Mouse (Mus musculus): Measurements from ENCODE around the gene Cdk6. TPM values are rescaled to one million over a fixed set of nuclear protein-coding genes. Genes with fewer than 3 reads are reported as not detected.

The Cdk6 gene
- polyA plus RNA-seq, 1 experiment from 2014 or later = 14.1 TPM

DNA sequence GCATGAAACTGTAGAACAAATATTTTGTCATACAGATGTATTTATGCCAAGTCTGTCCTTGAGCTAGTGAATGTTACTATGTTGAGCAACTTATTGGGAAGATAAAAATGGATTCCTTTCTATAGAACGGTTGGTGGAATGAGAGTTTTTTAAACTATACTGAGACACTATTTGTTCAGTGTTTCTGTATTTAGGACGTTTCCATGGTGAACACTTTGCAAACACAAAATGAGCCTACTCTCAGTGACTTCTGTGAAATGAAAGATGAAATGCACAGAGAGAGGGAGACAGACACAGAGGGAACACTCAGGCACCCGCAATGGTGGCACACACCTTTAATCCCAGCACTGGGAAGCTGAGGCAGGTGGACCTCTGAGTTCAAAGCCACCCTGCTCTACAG lies 51.6 kb downstream of the Cdk6 start:
- ATAC-seq (ENCODE audit: insufficient read depth, low FRiP score, low TSS enrichment) = no peak
- Histone ChIP-seq H3K4me1 (ENCODE audit: control insufficient read depth, insufficient read depth, low read length) (0 out of 2 replicates have a peak, but pooled peaks cover 6% of the 10 kb centered on the region), H3K4me2 (ENCODE audit: low read depth) (no peak overlapping the region), H3K27ac (ENCODE audit: low read depth, low read length) (no peak overlapping the region), H3K9ac (ENCODE audit: low read length) (no peak overlapping the region), H3K36me3 (ENCODE audit: control insufficient read depth, insufficient read depth, low read length) (no peaks in the 10 kb centered on the region), H3K9me3 (ENCODE audit: control insufficient read depth, low read length) (no peaks in the 10 kb centered on the region), H3K4me3 (ENCODE audit: low read depth, low read length) (no peak overlapping the region), H3K27me3 (ENCODE audit: control insufficient read depth, insufficient read depth, low read length) (no peaks in the 10 kb centered on the region)
- no peak for DNase-seq (ENCODE audit: low spot score)
- WGBS = 90% methylated on average over 3 of the region's 3 CpGs

DNA sequence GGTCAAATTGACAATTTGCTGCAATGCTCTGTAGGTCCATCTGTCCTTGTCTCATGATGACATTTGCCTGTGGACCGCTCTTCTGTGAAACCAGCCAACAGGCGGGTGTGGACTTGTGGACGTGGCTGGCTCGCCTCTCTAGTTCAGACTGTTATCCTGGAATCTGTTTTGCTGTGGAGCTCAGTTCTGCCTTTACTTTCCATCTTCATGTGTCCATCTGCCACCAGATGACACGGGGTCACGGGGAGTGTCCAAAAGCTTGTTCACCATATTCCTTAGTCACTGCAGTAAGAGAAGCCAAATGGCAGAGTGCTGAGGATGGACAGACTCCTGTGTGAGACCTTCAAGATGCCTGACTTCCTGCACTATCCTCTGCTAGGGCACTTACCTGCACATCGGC lies 52.9 kb downstream of the Cdk6 start:
- 0 out of 2 replicates have a peak, but pooled peaks cover 6% of the 10 kb centered on the region for H3K4me1 ChIP-seq (ENCODE audit: control insufficient read depth, insufficient read depth, low read length)
- no peak overlapping the region for H3K4me3 ChIP-seq (ENCODE audit: low read depth, low read length)
- H3K9ac ChIP-seq (ENCODE audit: low read length) = no peak overlapping the region
- H3K9me3 ChIP-seq (ENCODE audit: control insufficient read depth, low read length) = no peaks in the 10 kb centered on the region
- DNase-seq (ENCODE audit: low spot score) (no peak), ATAC-seq (ENCODE audit: insufficient read depth, low FRiP score, low TSS enrichment) (no peak)
- H3K4me2 ChIP-seq (ENCODE audit: low read depth) = no peak overlapping the region
- H3K27ac ChIP-seq (ENCODE audit: low read depth, low read length) = no peak overlapping the region
- WGBS = 88% methylated on average over 7 of the region's 7 CpGs
- no peaks in the 10 kb centered on the region for H3K36me3 ChIP-seq (ENCODE audit: control insufficient read depth, insufficient read depth, low read length)
- H3K27me3 ChIP-seq (ENCODE audit: control insufficient read depth, insufficient read depth, low read length) = no peaks in the 10 kb centered on the region

DNA sequence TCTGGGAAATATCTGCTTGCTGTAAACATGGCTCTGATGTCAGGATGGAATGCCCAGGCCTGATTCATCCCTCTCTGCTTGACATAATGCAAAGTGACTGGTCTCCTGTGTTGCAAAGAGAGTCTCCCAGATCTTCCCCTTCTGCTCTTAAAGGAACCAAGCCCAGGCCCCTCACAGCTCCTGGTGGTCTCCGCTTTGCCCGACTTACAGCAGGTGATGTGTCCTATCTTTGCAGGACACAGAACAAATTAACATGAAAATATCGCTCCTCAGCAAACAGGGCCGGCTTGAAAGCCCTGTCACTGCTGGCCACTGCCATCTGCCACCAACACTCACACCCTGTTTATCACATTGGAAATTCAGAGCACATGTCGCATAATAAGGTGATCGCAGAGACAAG lies 53.7 kb downstream of the Cdk6 start:
- Histone ChIP-seq H3K4me2 (ENCODE audit: low read depth) (no peak overlapping the region), H3K27me3 (ENCODE audit: control insufficient read depth, insufficient read depth, low read length) (no peaks in the 10 kb centered on the region), H3K4me1 (ENCODE audit: control insufficient read depth, insufficient read depth, low read length) (0 out of 2 replicates have a peak, but pooled peaks cover 9% of the 10 kb centered on the region), H3K27ac (ENCODE audit: low read depth, low read length) (0 out of 2 replicates have a peak overlapping the region, but pooled peaks have one; percentile 8), H3K36me3 (ENCODE audit: control insufficient read depth, insufficient read depth, low read length) (no peaks in the 10 kb centered on the region), H3K9ac (ENCODE audit: low read length) (no peak overlapping the region), H3K9me3 (ENCODE audit: control insufficient read depth, low read length) (no peaks in the 10 kb centered on the region), H3K4me3 (ENCODE audit: low read depth, low read length) (no peak overlapping the region)
- DNase-seq (ENCODE audit: low spot score) (peak; percentile 43), ATAC-seq (ENCODE audit: insufficient read depth, low FRiP score, low TSS enrichment) (peak; percentile 77; the same call in 1 of the 2 replicates)
- 54% methylated on average over 6 of the region's 6 CpGs for WGBS

DNA sequence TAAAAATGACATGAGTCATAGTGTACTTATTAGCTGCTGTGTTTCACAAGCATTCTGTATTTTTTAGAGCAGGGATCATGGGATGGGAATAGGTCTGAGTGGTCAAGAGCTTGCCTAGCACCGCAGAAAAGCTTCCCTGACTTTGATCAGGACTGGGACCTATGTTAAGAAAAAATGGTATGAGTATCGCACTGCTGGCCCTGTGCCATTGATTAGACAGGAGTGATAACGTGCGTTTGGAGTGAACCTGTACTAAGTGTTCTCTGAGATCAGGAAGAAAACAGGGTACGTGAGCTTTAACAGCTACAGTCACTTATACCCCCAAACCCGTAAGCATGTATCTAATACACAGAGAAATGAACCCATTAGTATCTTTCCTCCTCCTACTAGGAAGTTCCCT lies 54.9 kb downstream of the Cdk6 start:
- DNase-seq (ENCODE audit: low spot score) (no peak), ATAC-seq (ENCODE audit: insufficient read depth, low FRiP score, low TSS enrichment) (no peak)
- no peaks in the 10 kb centered on the region for H3K9me3 ChIP-seq (ENCODE audit: control insufficient read depth, low read length)
- no peak overlapping the region for H3K4me3 ChIP-seq (ENCODE audit: low read depth, low read length)
- H3K4me1 ChIP-seq (ENCODE audit: control insufficient read depth, insufficient read depth, low read length) = 0 out of 2 replicates have a peak, but pooled peaks cover 9% of the 10 kb centered on the region
- no peak overlapping the region for H3K4me2 ChIP-seq (ENCODE audit: low read depth)
- WGBS = 92% methylated on average over 6 of the region's 6 CpGs
- H3K27me3 ChIP-seq (ENCODE audit: control insufficient read depth, insufficient read depth, low read length) = no peaks in the 10 kb centered on the region
- H3K27ac ChIP-seq (ENCODE audit: low read depth, low read length) = no peak overlapping the region
- no peak overlapping the region for H3K9ac ChIP-seq (ENCODE audit: low read length)
- no peaks in the 10 kb centered on the region for H3K36me3 ChIP-seq (ENCODE audit: control insufficient read depth, insufficient read depth, low read length)

DNA sequence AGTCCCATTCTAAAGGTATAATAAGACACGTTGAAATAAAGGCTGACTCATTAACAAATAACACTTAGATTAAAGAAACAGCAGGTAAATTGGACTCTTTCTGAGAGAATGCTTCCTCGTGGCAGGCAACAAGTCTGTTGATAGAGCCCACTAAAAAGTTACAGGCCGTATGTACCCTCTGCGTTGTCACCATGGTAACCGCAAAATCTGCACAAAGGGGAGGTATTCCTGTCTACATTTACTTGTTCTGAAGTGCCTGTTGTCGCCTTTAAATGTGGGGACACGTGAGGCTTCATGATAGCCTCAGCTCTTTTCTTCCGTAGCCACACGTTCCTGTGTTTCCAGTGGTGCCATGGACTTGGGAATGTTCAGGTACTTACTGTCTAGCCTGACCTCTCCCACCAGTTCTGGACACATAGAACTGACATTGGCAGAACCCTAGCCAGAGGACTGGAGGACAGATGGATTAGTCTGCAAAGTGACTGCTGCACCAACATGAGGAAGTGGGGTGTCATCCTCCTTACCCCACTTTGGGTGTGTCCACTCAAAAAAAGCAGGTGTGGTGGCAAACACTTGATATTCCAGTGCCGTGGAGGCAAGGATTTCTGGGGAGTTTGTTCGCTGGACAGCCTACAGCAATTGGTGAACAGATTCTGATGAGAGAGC lies 55.8 kb downstream of the Cdk6 start:
- Histone ChIP-seq H3K4me1 (ENCODE audit: control insufficient read depth, insufficient read depth, low read length) (0 out of 2 replicates have a peak, but pooled peaks cover 9% of the 10 kb centered on the region), H3K9me3 (ENCODE audit: control insufficient read depth, low read length) (no peaks in the 10 kb centered on the region), H3K36me3 (ENCODE audit: control insufficient read depth, insufficient read depth, low read length) (no peaks in the 10 kb centered on the region), H3K27me3 (ENCODE audit: control insufficient read depth, insufficient read depth, low read length) (no peaks in the 10 kb centered on the region), H3K4me2 (ENCODE audit: low read depth) (no peak overlapping the region), H3K4me3 (ENCODE audit: low read depth, low read length) (no peak overlapping the region), H3K27ac (ENCODE audit: low read depth, low read length) (no peak overlapping the region), H3K9ac (ENCODE audit: low read length) (no peak overlapping the region)
- DNase-seq (ENCODE audit: low spot score) (no peak), ATAC-seq (ENCODE audit: insufficient read depth, low FRiP score, low TSS enrichment) (no peak)
- WGBS = 83% methylated on average over 11 of the region's 11 CpGs

DNA sequence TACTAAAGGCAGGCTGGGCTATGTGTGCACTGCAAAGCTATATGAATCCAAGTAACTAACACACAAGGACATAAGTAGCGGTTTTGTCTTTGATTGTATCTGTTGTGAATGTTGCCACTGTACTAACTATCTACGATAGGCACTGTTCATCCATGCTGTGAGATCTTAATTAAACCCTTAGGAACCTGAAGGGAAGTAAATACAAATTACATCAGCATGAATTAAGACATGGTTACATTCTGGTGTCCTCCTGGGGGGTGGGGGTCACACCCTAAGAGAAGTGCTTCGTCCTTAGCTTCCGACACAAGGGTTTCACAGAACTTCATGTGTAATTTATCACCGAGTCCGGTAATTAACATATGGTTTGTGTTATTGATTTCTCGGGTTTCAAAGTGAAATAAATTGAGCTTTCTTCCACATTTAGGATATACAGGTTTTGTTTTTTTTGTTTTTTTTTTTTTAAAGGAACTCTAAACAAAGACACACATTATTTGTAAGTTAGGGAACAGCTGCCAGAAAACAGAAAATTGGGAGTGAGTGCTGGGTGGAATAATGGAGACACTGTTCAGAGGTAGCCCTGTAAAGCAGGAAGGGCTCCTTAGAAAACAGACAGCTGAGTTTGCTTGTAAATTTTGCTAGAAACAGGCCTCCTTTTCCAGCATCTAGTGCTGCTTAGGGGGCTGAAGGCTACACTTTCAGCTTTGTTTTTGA lies 58.7 kb downstream of the Cdk6 start:
- ATAC-seq (ENCODE audit: insufficient read depth, low FRiP score, low TSS enrichment) (peak; percentile 57; the same call in 1 of the 2 replicates), DNase-seq (ENCODE audit: low spot score) (no peak)
- no peaks in the 10 kb centered on the region for H3K27me3 ChIP-seq (ENCODE audit: control insufficient read depth, insufficient read depth, low read length)
- H3K4me3 ChIP-seq (ENCODE audit: low read depth, low read length) = no peak overlapping the region
- no peak overlapping the region for H3K4me2 ChIP-seq (ENCODE audit: low read depth)
- H3K36me3 ChIP-seq (ENCODE audit: control insufficient read depth, insufficient read depth, low read length) = no peaks in the 10 kb centered on the region
- H3K9me3 ChIP-seq (ENCODE audit: control insufficient read depth, low read length) = no peaks in the 10 kb centered on the region
- 32% methylated on average over 7 of the region's 7 CpGs for WGBS
- no peak overlapping the region for H3K9ac ChIP-seq (ENCODE audit: low read length)
- 0 out of 2 replicates have a peak, but pooled peaks cover 6% of the 10 kb centered on the region for H3K4me1 ChIP-seq (ENCODE audit: control insufficient read depth, insufficient read depth, low read length)
- no peak overlapping the region for H3K27ac ChIP-seq (ENCODE audit: low read depth, low read length)

DNA sequence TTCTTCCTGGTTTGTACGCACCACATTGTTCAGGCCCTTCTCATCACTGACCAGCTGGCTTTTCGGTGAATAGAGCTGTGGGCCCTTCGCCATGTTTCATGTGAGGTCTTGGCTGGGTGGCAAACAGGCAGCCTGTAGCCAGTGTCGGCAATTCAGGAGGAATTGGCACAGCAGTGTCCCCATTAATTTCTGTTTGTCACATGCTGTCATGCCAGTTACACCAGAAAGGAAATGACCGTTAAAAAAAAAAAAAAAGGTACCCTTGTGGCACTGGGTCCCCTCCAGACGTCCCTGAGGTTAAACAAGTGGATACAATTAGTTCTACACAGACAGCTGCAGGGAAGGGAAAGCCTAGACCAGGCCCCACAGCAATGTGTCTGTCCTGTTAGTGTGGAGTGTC lies 63.8 kb downstream of the Cdk6 start:
- WGBS = 26% methylated on average over 6 of the region's 6 CpGs
- ATAC-seq (ENCODE audit: insufficient read depth, low FRiP score, low TSS enrichment) (peak; percentile 41; the same call in 1 of the 2 replicates), DNase-seq (ENCODE audit: low spot score) (no peak)
- H3K36me3 ChIP-seq (ENCODE audit: control insufficient read depth, insufficient read depth, low read length) = no peaks in the 10 kb centered on the region
- H3K4me1 ChIP-seq (ENCODE audit: control insufficient read depth, insufficient read depth, low read length) = no peaks in the 10 kb centered on the region; the same call in 1 of the 2 replicates
- no peaks in the 10 kb centered on the region for H3K9me3 ChIP-seq (ENCODE audit: control insufficient read depth, low read length)
- no peaks in the 10 kb centered on the region for H3K27me3 ChIP-seq (ENCODE audit: control insufficient read depth, insufficient read depth, low read length)
- no peak overlapping the region for H3K9ac ChIP-seq (ENCODE audit: low read length)
- no peak overlapping the region for H3K4me2 ChIP-seq (ENCODE audit: low read depth)
- no peak overlapping the region for H3K27ac ChIP-seq (ENCODE audit: low read depth, low read length)
- no peak overlapping the region for H3K4me3 ChIP-seq (ENCODE audit: low read depth, low read length)

DNA sequence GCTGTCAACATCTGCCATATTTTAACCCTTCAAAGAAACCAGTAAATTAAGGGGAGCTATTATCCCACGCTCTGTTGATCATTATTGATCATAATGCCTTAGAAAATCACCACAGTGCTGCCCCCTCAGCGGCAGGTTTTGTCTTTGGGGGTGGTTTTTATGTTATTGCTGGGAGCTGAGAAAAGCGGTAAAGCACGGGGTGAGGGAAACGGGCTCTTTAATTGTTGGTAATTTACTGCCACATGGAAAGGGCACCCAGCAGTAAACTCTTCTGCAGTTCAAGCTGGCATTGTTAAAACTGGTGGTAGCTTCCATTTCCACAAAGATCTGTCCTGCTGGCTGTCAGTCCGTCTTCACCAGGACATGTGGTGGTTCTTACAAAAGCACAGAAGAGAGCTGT lies 64.2 kb downstream of the Cdk6 start:
- 0 out of 2 replicates have a peak, but pooled peaks have one; percentile 41 for ATAC-seq (ENCODE audit: insufficient read depth, low FRiP score, low TSS enrichment)

More for the DNA sequence above, 64.2 kb downstream of the Cdk6 start:
- no peaks in the 10 kb centered on the region for H3K36me3 ChIP-seq (ENCODE audit: control insufficient read depth, insufficient read depth, low read length)
- no peaks in the 10 kb centered on the region; the same call in 1 of the 2 replicates for H3K4me1 ChIP-seq (ENCODE audit: control insufficient read depth, insufficient read depth, low read length)
- no peaks in the 10 kb centered on the region for H3K27me3 ChIP-seq (ENCODE audit: control insufficient read depth, insufficient read depth, low read length)
- H3K4me3 ChIP-seq (ENCODE audit: low read depth, low read length) = no peak overlapping the region
- H3K9me3 ChIP-seq (ENCODE audit: control insufficient read depth, low read length) = no peaks in the 10 kb centered on the region
- 22% methylated on average over 6 of the region's 6 CpGs for WGBS
- no peak for DNase-seq (ENCODE audit: low spot score)
- H3K27ac ChIP-seq (ENCODE audit: low read depth, low read length) = no peak overlapping the region
- no peak overlapping the region for H3K9ac ChIP-seq (ENCODE audit: low read length)
- no peak overlapping the region for H3K4me2 ChIP-seq (ENCODE audit: low read depth)
